Mouse (Mus musculus) spleen, postnatal 36 days (tissue): Measurements from ENCODE around the gene Sowahc.

Experiments
- DNase-seq, 2 experiments: peaks; one replicate each; pipeline ENCODE4 v3.0.0; 2022; ENCODE audit warnings: low spot score in 2 of 2, mixed read lengths in 1 of 2

Sowahc gene

GRCm38 (mm10) chr10:59221473-59222270 lies at the start of gene Sowahc, which contains the start of gene Sept10:
Gene Sowahc, plus strand, starts transcription at chr10:59221953.
Gene Sept10, minus strand, starts transcription at chr10:59221847.
- DNase-seq = peak; percentile 96 to 97

- DNase-seq = no peak
Observed at GRCm38 (mm10) chr10:59172539-59172938, 49.2 kb upstream of the Sowahc start.

- DNase-seq = no peak
Observed at GRCm38 (mm10) chr10:59179620-59180019, 42.1 kb upstream of the Sowahc start.

GRCm38 (mm10) chr10:59182306-59182705 lies 39.4 kb upstream of the Sowahc start:
- no peak for DNase-seq

- no peak for DNase-seq
Observed at GRCm38 (mm10) chr10:59194891-59195290, 26.9 kb upstream of the Sowahc start.

- DNase-seq = no peak
Observed at GRCm38 (mm10) chr10:59196763-59197162, 25.0 kb upstream of the Sowahc start.

GRCm38 (mm10) chr10:59200011-59200410 lies 21.7 kb upstream of the Sowahc start:
- DNase-seq = no peak

- no peak for DNase-seq
Observed at GRCm38 (mm10) chr10:59220824-59221472, 805 bp upstream of the Sowahc start.

GRCm38 (mm10) chr10:59222271-59223101 lies 733 bp downstream of the Sowahc start:
- DNase-seq = peak; percentile 5 to 9

- no peak for DNase-seq
Observed at GRCm38 (mm10) chr10:59223301-59223700, 1.5 kb downstream of the Sowahc start.

- no peak for DNase-seq
Observed at GRCm38 (mm10) chr10:59223890-59224289, 2.1 kb downstream of the Sowahc start.

GRCm38 (mm10) chr10:59225137-59225536 lies 3.4 kb downstream of the Sowahc start:
- no peak for DNase-seq

- DNase-seq = no peak
Observed at GRCm38 (mm10) chr10:59229205-59229820, 7.6 kb downstream of the Sowahc start.

- DNase-seq = no peak
Observed at GRCm38 (mm10) chr10:59235227-59235626, 13.5 kb downstream of the Sowahc start.

- no peak for DNase-seq
Observed at GRCm38 (mm10) chr10:59235847-59236246, 14.1 kb downstream of the Sowahc start.

- peak; percentile 14 to 27 for DNase-seq
Observed at GRCm38 (mm10) chr10:59236486-59236885, 14.7 kb downstream of the Sowahc start.

GRCm38 (mm10) chr10:59237757-59238156 lies 16.0 kb downstream of the Sowahc start:
- no peak for DNase-seq

GRCm38 (mm10) chr10:59241141-59241541 lies 19.4 kb downstream of the Sowahc start:
- no peak for DNase-seq

- DNase-seq = no peak
Observed at GRCm38 (mm10) chr10:59249531-59249930, 27.8 kb downstream of the Sowahc start.

GRCm38 (mm10) chr10:59250679-59251078 lies 28.9 kb downstream of the Sowahc start:
- no peak for DNase-seq

- DNase-seq = no peak
Observed at GRCm38 (mm10) chr10:59251980-59252379, 30.2 kb downstream of the Sowahc start.

GRCm38 (mm10) chr10:59252396-59252795 lies 30.6 kb downstream of the Sowahc start:
- DNase-seq = no peak
